Mouse (Mus musculus) liver, adult 10 weeks (tissue): Measurements from ENCODE around the gene Lrguk. TPM values are rescaled to one million over a fixed set of nuclear protein-coding genes. Genes with fewer than 3 reads are reported as not detected.

Experiments
- polyA plus RNA-seq: library from polyadenylated mRNA; stranded (reverse); fragments of 350-450 nt; fragmentation: Illumina TruSeq; extraction: RNeasy Lipid Tissue Mini Kit (QIAGEN cat#74804); gene quantifications from one replicate; pipeline ENCODE4 v1.2.3, GENCODE M21; 2014; ENCODE audit warnings: low read depth, low replicate concordance

The Lrguk gene
- not detected for polyA plus RNA-seq

DNA sequence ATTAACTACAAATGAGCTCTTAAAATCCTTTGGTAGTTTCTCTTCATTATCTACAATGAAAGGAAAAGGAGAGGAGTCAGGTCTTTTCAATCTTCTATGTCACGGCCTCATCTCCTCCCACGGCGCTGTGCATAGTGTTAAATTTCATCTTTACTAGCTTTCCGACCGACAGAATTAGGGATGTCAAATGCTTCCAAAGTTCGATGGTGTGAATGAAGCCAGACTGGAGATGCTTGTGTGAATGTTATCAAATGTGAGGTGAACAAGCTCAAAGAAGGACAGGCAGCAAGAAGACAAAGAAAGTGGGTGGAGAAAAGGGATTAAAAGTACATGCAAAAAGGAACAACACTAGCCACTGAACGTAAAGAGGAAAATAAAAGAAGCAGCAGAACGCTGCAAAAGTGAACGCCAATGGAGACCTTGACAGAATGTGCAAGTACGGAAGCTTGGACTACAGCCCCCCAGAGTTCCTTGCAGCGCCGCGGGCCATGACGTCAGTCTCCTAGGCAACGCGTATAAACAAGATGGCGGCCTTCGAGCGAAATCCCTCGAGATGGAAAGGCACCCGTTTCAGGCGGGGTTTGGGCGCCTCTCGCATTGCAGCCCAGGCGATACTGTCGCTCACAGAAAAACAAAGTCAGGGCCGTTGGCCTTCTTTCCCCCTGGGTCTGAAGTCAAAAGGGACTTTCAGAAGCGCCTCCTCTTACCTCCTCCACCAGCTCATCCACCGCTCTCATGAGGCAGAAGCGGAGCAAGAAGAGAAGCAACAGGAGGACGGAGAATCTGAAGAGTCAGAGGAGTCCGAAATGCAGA lies at the start of gene Lrguk:
TSS of gene Lrguk (plus strand) at position 516 of the 813 bp plus-strand sequence.

DNA sequence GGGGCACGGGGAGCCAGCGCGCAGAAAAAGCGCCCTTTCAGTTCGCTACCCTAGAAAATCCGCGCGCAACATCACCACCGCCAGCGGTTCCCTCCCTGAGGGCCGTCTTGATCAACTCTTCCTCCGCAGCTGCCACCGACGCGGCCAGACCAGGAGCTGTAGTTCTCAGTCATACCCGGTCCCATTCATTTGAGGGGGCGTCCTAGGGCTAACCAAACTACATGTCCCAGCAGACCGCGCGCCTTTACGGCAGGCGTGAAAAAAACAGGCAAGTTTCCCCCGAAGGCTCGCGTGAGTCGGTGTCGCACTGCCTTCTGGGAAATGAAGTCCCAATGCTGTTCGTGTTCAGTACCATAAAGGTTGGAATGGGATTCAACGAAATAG lies 147.6 kb downstream of the Lrguk start, which contains the start of gene Slc35b4:
TSS of gene Slc35b4 (minus strand) at position 248 of the 384 bp plus-strand sequence.

Other genes starting within 250 kb of the Lrguk start
- gene Slc35b4, start 147.7 kb downstream of the Lrguk start, polyA plus RNA-seq = 9.2 TPM